ENCODE assay signal across 1 mouse cellular context in the genomic region with DNA sequence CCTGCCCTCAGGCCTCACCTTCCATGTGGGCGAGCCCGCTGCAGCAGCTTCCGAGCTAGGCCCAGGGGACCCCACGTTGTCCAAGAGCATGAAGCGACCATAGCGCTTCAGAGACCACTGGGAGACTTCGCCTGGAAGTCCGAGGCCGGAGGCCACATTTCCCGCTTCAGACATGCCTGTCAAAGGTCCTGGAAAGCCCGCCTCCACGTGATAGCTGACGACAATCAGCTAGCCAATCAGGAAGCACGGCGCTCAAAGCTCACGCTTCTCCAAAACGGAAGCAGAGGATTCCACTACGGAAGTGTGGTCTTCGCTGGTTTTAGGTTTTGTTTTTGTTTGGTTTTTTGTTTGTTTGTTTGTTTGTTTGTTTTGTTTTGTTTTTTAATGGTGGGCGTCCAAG.
A peak's percentile ranks its signal among the peaks of the same experiment; 100 is the strongest.
TF ChIP-seq lines count a peak whose summit lies in the region.

No protein-coding gene starts in this region.

TF ChIP-seq in MEL, 35 proteins besides CTCF, POLR2A, EP300 and RAD21 (continued from another document):
- TF ChIP-seq SIN3A (IDR thresholded peaks at IDR 0.05; ENCODE audit: low read length) = peak; percentile 88
- no peak for TF ChIP-seq MYB (IDR thresholded peaks at IDR 0.05; ENCODE audit: low read depth, low read length)
- TF ChIP-seq ETS1 (IDR thresholded peaks at IDR 0.05; ENCODE audit: low read depth, low read length) = 0 out of 2 replicates have a peak, but pooled peaks have one; percentile 21
- TF ChIP-seq E2F4 (IDR thresholded peaks at IDR 0.05; ENCODE audit: borderline replicate concordance, low read depth, low read length) = peak; percentile 85; the same call in 1 of the 2 replicates
- no peak for TF ChIP-seq UBTF (IDR thresholded peaks at IDR 0.05; ENCODE audit: borderline replicate concordance, insufficient read depth, low read depth, low read length)
- TF ChIP-seq BHLHE40 (IDR thresholded peaks at IDR 0.05; ENCODE audit: borderline replicate concordance, low read depth, low read length) = peak; percentile 42; the same call in 1 of the 2 replicates
- TF ChIP-seq USF2 (IDR thresholded peaks at IDR 0.05; ENCODE audit: borderline replicate concordance in 1 of 2, insufficient read depth in 1 of 2, low read depth in 1 of 2, low read length in 2 of 2) = peak; percentile 40 to 89; a peak in 3 of 4 replicates
- no peak for TF ChIP-seq TCF12 (IDR thresholded peaks at IDR 0.05; ENCODE audit: low read depth, low read length)
- peak; percentile 92 for TF ChIP-seq ELF1 (IDR thresholded peaks at IDR 0.05; ENCODE audit: low read depth, low read length)
- peak; percentile 76 for TF ChIP-seq HCFC1 (IDR thresholded peaks at IDR 0.05; ENCODE audit: low read depth, low read length)
- peak; percentile 97 for TF ChIP-seq MAX (IDR thresholded peaks at IDR 0.05; ENCODE audit: low read length)
- TF ChIP-seq GATA1 (IDR thresholded peaks at IDR 0.05; ENCODE audit: low read depth, low read length) = no peak
